Mouse (Mus musculus): ENCODE measurements around the gene Adsl. TPM values are rescaled to one million over a fixed set of nuclear protein-coding genes. Genes with fewer than 3 reads are reported as not detected.

Gene Adsl
- total and polyA plus RNA-seq, 3 experiments = 75.7 to 92.2 (median 79.2) TPM

GRCm38 (mm10) chr15:80949431-80949830, 1.1 kb downstream of the Adsl start:
- TF ChIP-seq CTCF (IDR thresholded peaks at IDR 0.05) = no peak
- no peak for TF ChIP-seq EP300 (IDR thresholded peaks at IDR 0.05; ENCODE audit: insufficient read depth, low read depth, low read length)
- no peak for TF ChIP-seq POLR2A (IDR thresholded peaks at IDR 0.05; ENCODE audit: insufficient read depth, low read depth, low read length)
- intact Hi-C loops (cut with DNase I) = loop anchor here (2.0 to 10.0 kb wide), 3 partner anchors 152 to 685 kb away; partner anchors contain the start of gene Rps19bp1

GRCm38 (mm10) chr15:80950055-80950454, 1.8 kb downstream of the Adsl start:
- no peak for DNase-seq
- Histone ChIP-seq H3K9ac (ENCODE audit: low read depth, low read length) (no peak overlapping the region), H3K36me3 (ENCODE audit: control insufficient read depth, insufficient read depth, low read length) (no peaks in the 10 kb centered on the region; the same call in 1 of the 2 replicates), H3K79me2 (replicated peaks; ENCODE audit: control insufficient read depth, insufficient read depth, low read length) (peaks cover 11% of the 10 kb centered on the region), H3K4me1 (ENCODE audit: control insufficient read depth, insufficient read depth, low read length) (peaks cover 6% of the 10 kb centered on the region), H3K27ac (no peak overlapping the region), H3K27me3 (ENCODE audit: control insufficient read depth, insufficient read depth, low read length) (no peaks in the 10 kb centered on the region), H3K4me3 (no peak overlapping the region)
- no peak for TF ChIP-seq POLR2A (IDR thresholded peaks at IDR 0.05; ENCODE audit: insufficient read depth, low read depth, low read length)
- no peak for TF ChIP-seq EP300 (IDR thresholded peaks at IDR 0.05; ENCODE audit: insufficient read depth, low read depth, low read length)
- TF ChIP-seq CTCF (IDR thresholded peaks at IDR 0.05) = no peak
- 80% methylated on average over 7 of the region's 7 CpGs for WGBS
- intact Hi-C loops (cut with DNase I) = no loop called here

More at GRCm38 (mm10) chr15:80949431-80949830, 1.1 kb downstream of the Adsl start:
- Histone ChIP-seq H3K79me2 (replicated peaks; ENCODE audit: control insufficient read depth, insufficient read depth, low read length) (peaks cover 11% of the 10 kb centered on the region), H3K4me3 (no peak overlapping the region), H3K27me3 (ENCODE audit: control insufficient read depth, insufficient read depth, low read length) (no peaks in the 10 kb centered on the region), H3K36me3 (ENCODE audit: control insufficient read depth, insufficient read depth, low read length) (no peaks in the 10 kb centered on the region; the same call in 1 of the 2 replicates), H3K27ac (no peak overlapping the region), H3K4me1 (ENCODE audit: control insufficient read depth, insufficient read depth, low read length) (peaks cover 6% of the 10 kb centered on the region), H3K9ac (ENCODE audit: low read depth, low read length) (peak overlapping the region; percentile 29; the same call in 1 of the 2 replicates)
- no peak for DNase-seq
- 40% methylated on average over 4 of the region's 4 CpGs for WGBS

GRCm38 (mm10) chr15:80953971-80954370, 5.7 kb downstream of the Adsl start:
- no peak for TF ChIP-seq EP300 (IDR thresholded peaks at IDR 0.05; ENCODE audit: insufficient read depth, low read depth, low read length)
- TF ChIP-seq CTCF (IDR thresholded peaks at IDR 0.05) = no peak
- TF ChIP-seq POLR2A (IDR thresholded peaks at IDR 0.05; ENCODE audit: insufficient read depth, low read depth, low read length) = no peak
- 85% methylated on average over 9 of the region's 9 CpGs for WGBS
- intact Hi-C loops (cut with DNase I) = no loop called here

GRCm38 (mm10) chr15:80954861-80955260, 6.6 kb downstream of the Adsl start:
- Histone ChIP-seq H3K79me2 (replicated peaks; ENCODE audit: control insufficient read depth, insufficient read depth, low read length) (peaks cover 2% of the 10 kb centered on the region), H3K27ac (no peak overlapping the region), H3K9ac (ENCODE audit: low read depth, low read length) (no peak overlapping the region), H3K27me3 (ENCODE audit: control insufficient read depth, insufficient read depth, low read length) (no peaks in the 10 kb centered on the region), H3K36me3 (ENCODE audit: control insufficient read depth, insufficient read depth, low read length) (peaks cover 6% of the 10 kb centered on the region), H3K4me1 (ENCODE audit: control insufficient read depth, insufficient read depth, low read length) (no peaks in the 10 kb centered on the region), H3K4me3 (no peak overlapping the region)
- 83% methylated on average over 3 of the region's 3 CpGs for WGBS
- intact Hi-C loops (cut with DNase I) = no loop called here
- DNase-seq = no peak
- TF ChIP-seq EP300 (IDR thresholded peaks at IDR 0.05; ENCODE audit: insufficient read depth, low read depth, low read length) (no peak), CTCF (IDR thresholded peaks at IDR 0.05) (no peak), POLR2A (IDR thresholded peaks at IDR 0.05; ENCODE audit: insufficient read depth, low read depth, low read length) (no peak)

More at GRCm38 (mm10) chr15:80953971-80954370, 5.7 kb downstream of the Adsl start:
- no peak overlapping the region for H3K9ac ChIP-seq (ENCODE audit: low read depth, low read length)
- H3K4me1 ChIP-seq (ENCODE audit: control insufficient read depth, insufficient read depth, low read length) = peaks cover 5% of the 10 kb centered on the region
- H3K27ac ChIP-seq = no peak overlapping the region
- peaks cover 6% of the 10 kb centered on the region for H3K36me3 ChIP-seq (ENCODE audit: control insufficient read depth, insufficient read depth, low read length)
- peaks cover 8% of the 10 kb centered on the region for H3K79me2 ChIP-seq (replicated peaks; ENCODE audit: control insufficient read depth, insufficient read depth, low read length)
- H3K27me3 ChIP-seq (ENCODE audit: control insufficient read depth, insufficient read depth, low read length) = no peaks in the 10 kb centered on the region
- no peak overlapping the region for H3K4me3 ChIP-seq
- DNase-seq = no peak

- H3K36me3 ChIP-seq (ENCODE audit: control insufficient read depth, insufficient read depth, low read length) = peaks cover 6% of the 10 kb centered on the region
- peaks cover 2% of the 10 kb centered on the region for H3K79me2 ChIP-seq (replicated peaks; ENCODE audit: control insufficient read depth, insufficient read depth, low read length)
- intact Hi-C loops (cut with DNase I) = no loop called here
- no peak overlapping the region for H3K9ac ChIP-seq (ENCODE audit: low read depth, low read length)
- TF ChIP-seq POLR2A (IDR thresholded peaks at IDR 0.05; ENCODE audit: insufficient read depth, low read depth, low read length) (no peak), EP300 (IDR thresholded peaks at IDR 0.05; ENCODE audit: insufficient read depth, low read depth, low read length) (no peak), CTCF (IDR thresholded peaks at IDR 0.05) (no peak)
- H3K27me3 ChIP-seq (ENCODE audit: control insufficient read depth, insufficient read depth, low read length) = no peaks in the 10 kb centered on the region
- no peaks in the 10 kb centered on the region for H3K4me1 ChIP-seq (ENCODE audit: control insufficient read depth, insufficient read depth, low read length)
- DNase-seq = no peak
- H3K4me3 ChIP-seq = no peak overlapping the region
- 85% methylated on average over 12 of the region's 12 CpGs for WGBS
- H3K27ac ChIP-seq = no peak overlapping the region
Measured at GRCm38 (mm10) chr15:80955836-80956438, 7.6 kb downstream of the Adsl start.

- DNase-seq = no peak
- no peaks in the 10 kb centered on the region for H3K27me3 ChIP-seq (ENCODE audit: control insufficient read depth, insufficient read depth, low read length)
- TF ChIP-seq EP300 (IDR thresholded peaks at IDR 0.05; ENCODE audit: insufficient read depth, low read depth, low read length) = no peak
- TF ChIP-seq CTCF (IDR thresholded peaks at IDR 0.05) = no peak
- TF ChIP-seq POLR2A (IDR thresholded peaks at IDR 0.05; ENCODE audit: insufficient read depth, low read depth, low read length) = no peak
- H3K9ac ChIP-seq (ENCODE audit: low read depth, low read length) = no peak overlapping the region
- intact Hi-C loops (cut with DNase I) = no loop called here
- H3K36me3 ChIP-seq (ENCODE audit: control insufficient read depth, insufficient read depth, low read length) = no peaks in the 10 kb centered on the region
- H3K27ac ChIP-seq = no peak overlapping the region
- no peak overlapping the region for H3K4me3 ChIP-seq
- no peaks in the 10 kb centered on the region for H3K79me2 ChIP-seq (replicated peaks; ENCODE audit: control insufficient read depth, insufficient read depth, low read length)
- WGBS = 90% methylated on average over 1 of the region's 1 CpGs
- H3K4me1 ChIP-seq (ENCODE audit: control insufficient read depth, insufficient read depth, low read length) = no peaks in the 10 kb centered on the region
Measured at GRCm38 (mm10) chr15:80969371-80969770, 21.1 kb downstream of the Adsl start.
